Mouse (Mus musculus): ENCODE data around the gene Olfr1168.
"Not testable (repeated sequence)": the region's sequence is repeated elsewhere in the genome, so short reads cannot be mapped to it uniquely, and the experiment has no call there.

Gene Olfr1168

DNA sequence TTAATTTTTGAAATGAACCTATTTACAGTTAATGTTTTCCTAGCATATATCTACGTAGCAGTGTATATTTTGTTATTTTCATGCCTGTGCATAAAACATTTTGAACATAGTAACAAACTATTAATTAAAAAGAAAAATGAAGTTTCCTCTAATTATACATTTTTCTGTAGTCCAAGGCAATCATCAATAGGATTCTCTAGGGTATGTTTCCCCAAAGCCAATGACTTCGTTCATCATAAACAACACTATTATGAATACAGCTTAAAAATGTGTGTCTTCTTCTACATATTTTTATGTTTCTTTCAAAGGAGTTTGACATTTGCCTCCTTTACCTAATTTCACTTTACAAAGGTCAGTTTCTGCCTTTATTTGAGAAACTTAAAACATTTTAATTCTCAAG lies at the start of gene Olfr1168:
Olfr1168 (plus strand) TSS at position 301 of the 400 bp plus-strand sequence.
- in situ Hi-C loops (cut with MseI, MboI): no loop called here

DNA sequence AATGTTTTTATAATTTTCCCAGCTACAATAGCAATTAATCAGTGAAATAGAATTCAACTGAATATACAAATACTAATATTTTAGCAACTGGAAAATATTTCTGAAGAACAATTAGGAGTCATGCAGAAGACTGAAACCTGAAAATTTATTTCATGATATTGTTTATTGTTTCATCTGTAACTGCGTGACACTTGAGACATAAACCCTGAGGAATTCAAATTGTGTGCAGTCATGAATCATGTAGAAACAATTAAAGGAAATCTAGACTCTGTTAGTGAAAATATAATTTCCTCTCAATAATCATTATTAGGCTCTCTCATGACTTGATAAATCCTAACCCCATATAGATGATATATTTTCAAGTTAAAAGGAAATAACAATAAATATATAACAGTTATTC lies 26.6 kb upstream of the Olfr1168 start, which contains the start of gene Olfr1167:
Olfr1167 (minus strand) TSS at position 101 of the 400 bp plus-strand sequence.
- in situ Hi-C loops (cut with MseI, MboI): not testable (repeated sequence)

DNA sequence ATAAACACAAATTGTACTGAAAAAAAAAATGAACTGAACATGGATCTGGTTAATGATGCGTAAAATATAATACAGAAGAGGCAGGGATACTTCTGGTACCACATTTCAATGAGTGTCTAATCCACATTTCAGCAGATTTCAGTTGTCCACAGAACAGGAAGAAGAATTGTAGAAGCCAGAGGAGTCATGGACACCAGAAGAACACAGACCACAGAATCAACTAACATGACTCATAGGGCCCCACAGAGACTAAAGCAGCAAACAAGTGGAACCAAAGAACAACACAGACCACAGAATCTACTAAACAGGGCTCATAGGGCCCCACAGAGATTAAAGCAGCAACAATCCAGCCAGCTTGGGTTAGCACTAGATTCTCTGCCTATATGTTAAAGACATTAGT lies 39.1 kb downstream of the Olfr1168 start:
- in situ Hi-C loops (cut with MseI, MboI): no loop called here

DNA sequence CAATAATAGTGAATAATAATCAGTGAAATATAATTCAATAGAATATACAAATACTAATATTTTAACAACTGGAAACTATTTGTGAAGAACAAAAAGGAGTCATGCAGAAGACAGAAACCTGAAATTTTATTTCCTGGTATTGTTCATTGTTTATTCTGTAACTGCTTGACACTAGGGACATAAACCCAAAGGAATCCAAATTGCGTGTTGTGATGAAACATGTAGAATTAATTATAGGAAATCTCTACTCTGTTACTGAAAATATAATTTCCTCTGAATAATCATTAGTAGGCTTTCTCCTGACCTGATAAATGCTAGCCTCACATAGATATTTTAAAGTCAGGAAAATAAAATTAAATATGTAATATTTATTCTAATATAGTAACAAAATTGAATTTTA lies 46.6 kb downstream of the Olfr1168 start, which contains the start of gene Olfr1170:
Olfr1170 (minus strand) TSS at position 101 of the 400 bp plus-strand sequence.
- in situ Hi-C loops (cut with MseI, MboI): no loop called here
